Mouse (Mus musculus) midbrain, postnatal 0 days (tissue): ENCODE results near the gene Shroom3. TPM values are rescaled to one million over a fixed set of nuclear protein-coding genes. Genes with fewer than 3 reads are reported as not detected.

ENCODE experiments used
- ATAC-seq: fragments of 200-750 bp; cut with Nextera tagmentation; 2 replicates; pipeline ENCODE4 v1.8.0; 2017; ENCODE audit warnings: moderate number of reproducible peaks, mild to moderate bottlenecking, moderate TSS enrichment, moderate library complexity; ENCODE audit not compliant: low FRiP score
- DNase-seq: peaks from one replicate; pipeline ENCODE4 v3.0.0-alpha.2; 2015; ENCODE audit warnings: low spot score
- H3K27ac ChIP-seq: fragments of 300-500 bp; sonication (generic); 2 replicates; pipeline ENCODE4 v1.5.1; 2014; ENCODE audit warnings: low read depth, mild to moderate bottlenecking, low read length, mixed read lengths
- H3K27me3 ChIP-seq: fragments of 300-500 bp; sonication (generic); 2 replicates; pipeline ENCODE4 v1.6.1; 2014; ENCODE audit warnings: low read length, control low read depth, mixed read lengths; ENCODE audit not compliant: insufficient read depth
- H3K36me3 ChIP-seq: fragments of 300-500 bp; sonication (generic); 2 replicates; pipeline ENCODE4 v1.6.1; 2014; ENCODE audit warnings: low read length, control low read depth, mixed read lengths; ENCODE audit not compliant: insufficient read depth
- H3K4me1 ChIP-seq: fragments of 300-500 bp; sonication (generic); 2 replicates; pipeline ENCODE4 v1.6.1; 2014; ENCODE audit warnings: mild to moderate bottlenecking, control low read depth, antibody characterized with exemption, low read length, mixed read lengths; ENCODE audit not compliant: insufficient read depth
- H3K4me2 ChIP-seq: fragments of 300-500 bp; sonication (generic); 2 replicates; pipeline ENCODE4 v1.6.1; 2014; ENCODE audit warnings: low read depth, mild to moderate bottlenecking, low read length, mixed read lengths; ENCODE audit not compliant: poor library complexity, severe bottlenecking
- H3K4me3 ChIP-seq: fragments of 300-500 bp; sonication (generic); 2 replicates; pipeline ENCODE4 v1.5.1; 2014; ENCODE audit warnings: low read depth, mild to moderate bottlenecking, low read length, moderate library complexity
- H3K9ac ChIP-seq: fragments of 300-500 bp; sonication (generic); replicated peaks from 2 replicates; pipeline ENCODE4 v1.6.1; 2014; ENCODE audit warnings: mild to moderate bottlenecking, low read length, moderate library complexity, mixed read lengths; ENCODE audit not compliant: poor library complexity, severe bottlenecking
- H3K9me3 ChIP-seq: fragments of 300-500 bp; sonication (generic); 2 replicates; pipeline ENCODE4 v1.6.1; 2016; ENCODE audit warnings: low read length, control low read depth
- CTCF ChIP-seq: IDR thresholded peaks from 2 replicates; pipeline ENCODE4 v1.5.1; 2016; ENCODE audit warnings: antibody characterized with exemption, mild to moderate bottlenecking
- WGBS: fragments of 180-500 bp; shearing (Covaris S2); extraction: QIAGEN DNeasy Blood & Tissue Kit; methylation state at CpG from one replicate; pipeline ENCODE4 v1.1.7; 2014; 5-methylcytosine and 5-hydroxymethylcytosine counted together
- polyA plus RNA-seq: library from polyadenylated mRNA; unstranded; fragments of >200 nt; fragmentation: Nextera tagmentation; extraction: Ambion mirVana; gene quantifications from 2 replicates; pipeline ENCODE4 v1.2.1, GENCODE M21; 2015
- total RNA-seq: library from RNA; depleted of rRNA; stranded (reverse); fragments of >200 nt; gene quantifications from 2 replicates; pipeline ENCODE4 v1.2.3, GENCODE M21; 2014

The Shroom3 gene
- total and polyA plus RNA-seq, 2 experiments from 2014 or later: 1.2 to 8.1 TPM

GRCm38 (mm10) chr5:92682621-92683348, 450 bp upstream of the Shroom3 start:
- TF ChIP-seq CTCF: no peak
- H3K27ac ChIP-seq: no peak overlapping the region
- under 1% methylated on average over 39 of the region's 39 CpGs for WGBS

GRCm38 (mm10) chr5:92683871-92684475, 738 bp downstream of the Shroom3 start:
- ATAC-seq (no peak), DNase-seq (no peak)
- no peaks in the 10 kb centered on the region for H3K27me3 ChIP-seq
- no peak overlapping the region for H3K27ac ChIP-seq
- H3K36me3 ChIP-seq: no peaks in the 10 kb centered on the region
- no peaks in the 10 kb centered on the region for H3K9me3 ChIP-seq
- TF ChIP-seq CTCF: no peak
- WGBS: 12% methylated on average over 9 of the region's 9 CpGs
- H3K9ac ChIP-seq: no peak overlapping the region
- peak overlapping the region; percentile 99 for H3K4me2 ChIP-seq
- no peaks in the 10 kb centered on the region for H3K4me1 ChIP-seq
- H3K4me3 ChIP-seq: peak overlapping the region; percentile 49

More at GRCm38 (mm10) chr5:92682621-92683348, 450 bp upstream of the Shroom3 start:
- DNase-seq: peak; percentile 30
- Histone ChIP-seq H3K4me2 (peak overlapping the region; percentile 99), H3K27me3 (no peaks in the 10 kb centered on the region), H3K4me3 (peak overlapping the region; percentile 49), H3K9me3 (no peaks in the 10 kb centered on the region), H3K36me3 (no peaks in the 10 kb centered on the region), H3K9ac (peak overlapping the region; percentile 51; the same call in 1 of the 2 replicates), H3K4me1 (no peaks in the 10 kb centered on the region)
- ATAC-seq: no peak

GRCm38 (mm10) chr5:92684715-92685460, 1.7 kb downstream of the Shroom3 start:
- Histone ChIP-seq H3K4me1 (no peaks in the 10 kb centered on the region), H3K36me3 (no peaks in the 10 kb centered on the region), H3K27ac (no peak overlapping the region), H3K4me3 (no peak overlapping the region), H3K27me3 (no peaks in the 10 kb centered on the region), H3K9ac (no peak overlapping the region), H3K9me3 (no peaks in the 10 kb centered on the region), H3K4me2 (no peak overlapping the region)
- TF ChIP-seq CTCF: no peak
- WGBS: 86% methylated on average over 16 of the region's 16 CpGs
- ATAC-seq (no peak), DNase-seq (no peak)

DNA sequence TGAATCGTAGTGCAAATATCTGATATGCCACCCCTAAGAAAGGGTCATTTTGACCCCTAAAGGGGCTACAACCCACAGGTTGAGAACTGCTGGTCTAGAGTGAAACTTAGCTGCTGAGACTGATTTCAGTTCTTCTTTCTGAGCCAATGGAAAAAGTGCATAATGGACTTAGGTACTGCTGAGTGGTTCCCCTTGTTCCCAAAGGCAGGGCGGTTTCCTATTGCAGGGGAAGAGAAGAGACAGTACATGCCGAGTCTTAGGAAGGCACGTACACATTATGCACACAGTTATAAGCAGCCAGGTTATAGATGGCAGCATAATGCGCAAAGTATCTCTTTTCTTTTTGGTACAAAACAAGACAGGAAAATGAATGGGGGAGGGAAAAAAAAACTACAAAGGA, 4.9 kb downstream of the Shroom3 start:
- H3K27ac ChIP-seq: no peak overlapping the region
- ATAC-seq: no peak
- H3K27me3 ChIP-seq: no peaks in the 10 kb centered on the region
- H3K4me1 ChIP-seq: no peaks in the 10 kb centered on the region
- H3K9me3 ChIP-seq: no peaks in the 10 kb centered on the region
- no peak overlapping the region for H3K9ac ChIP-seq
- no peak for DNase-seq
- no peak overlapping the region for H3K4me3 ChIP-seq
- H3K36me3 ChIP-seq: no peaks in the 10 kb centered on the region
- H3K4me2 ChIP-seq: no peak overlapping the region
- 83% methylated on average over 5 of the region's 5 CpGs for WGBS
- no peak for TF ChIP-seq CTCF

GRCm38 (mm10) chr5:92688569-92688968, 5.3 kb downstream of the Shroom3 start:
- Histone ChIP-seq H3K27ac (no peak overlapping the region), H3K4me3 (no peak overlapping the region), H3K4me1 (no peaks in the 10 kb centered on the region), H3K4me2 (no peak overlapping the region), H3K27me3 (no peaks in the 10 kb centered on the region), H3K36me3 (no peaks in the 10 kb centered on the region), H3K9ac (no peak overlapping the region), H3K9me3 (no peaks in the 10 kb centered on the region)
- no peak for DNase-seq
- TF ChIP-seq CTCF: no peak
- ATAC-seq: no peak
- WGBS: 89% methylated on average over 9 of the region's 9 CpGs
